Mouse (Mus musculus) B cell, adult 2 months (primary cell): Measurements from ENCODE around the gene Maml2.

Source experiments
- DNase-seq, 2 experiments: peaks; one replicate each; pipeline ENCODE4 v3.0.0; 2022

Maml2 gene

GRCm38 (mm10) chr9:13297668-13298512, at the start of gene Maml2:
Gene Maml2 (plus strand): TSS chr9:13297957.
- peak; percentile 70 to 74 for DNase-seq

DNA sequence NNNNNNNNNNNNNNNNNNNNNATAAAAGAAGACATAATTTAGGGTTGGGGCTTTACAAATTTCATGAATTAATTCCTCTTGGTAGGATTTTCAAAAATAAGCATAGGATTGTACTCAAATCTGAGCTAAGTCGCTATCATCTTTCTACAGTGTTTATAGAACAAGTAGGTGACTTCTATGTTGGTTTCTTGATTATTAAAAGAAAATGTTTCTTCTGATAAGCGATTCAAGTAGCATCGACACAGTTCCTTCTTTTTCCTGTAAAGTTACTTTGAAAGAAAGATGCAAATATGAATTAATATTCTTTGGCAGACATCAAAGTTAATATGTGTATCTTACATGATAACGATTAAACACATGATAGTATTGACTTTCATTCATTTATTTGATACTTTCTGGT, 49.7 kb upstream of the Maml2 start:
- no peak for DNase-seq

GRCm38 (mm10) chr9:13251251-13251650, 46.5 kb upstream of the Maml2 start:
- no peak for DNase-seq

DNA sequence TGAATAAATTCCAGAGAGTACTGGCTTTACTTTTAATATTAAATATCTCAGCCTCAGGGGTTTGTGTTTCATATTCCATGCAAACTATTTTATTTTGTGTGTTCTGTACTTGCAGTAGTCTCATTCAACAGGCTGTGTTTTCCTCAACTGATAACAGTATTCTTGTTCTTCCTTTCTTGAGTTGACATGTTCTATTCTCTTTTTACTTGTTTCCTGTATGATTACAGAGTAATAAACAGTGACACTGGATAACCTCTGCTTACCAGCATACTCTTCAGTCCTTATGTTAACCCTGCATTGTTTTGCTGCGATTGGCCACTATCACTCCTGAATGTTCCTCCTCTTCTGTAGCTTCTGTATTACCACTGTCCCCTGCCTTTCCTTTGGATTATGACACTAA, 41.0 kb upstream of the Maml2 start:
- no peak for DNase-seq

DNA sequence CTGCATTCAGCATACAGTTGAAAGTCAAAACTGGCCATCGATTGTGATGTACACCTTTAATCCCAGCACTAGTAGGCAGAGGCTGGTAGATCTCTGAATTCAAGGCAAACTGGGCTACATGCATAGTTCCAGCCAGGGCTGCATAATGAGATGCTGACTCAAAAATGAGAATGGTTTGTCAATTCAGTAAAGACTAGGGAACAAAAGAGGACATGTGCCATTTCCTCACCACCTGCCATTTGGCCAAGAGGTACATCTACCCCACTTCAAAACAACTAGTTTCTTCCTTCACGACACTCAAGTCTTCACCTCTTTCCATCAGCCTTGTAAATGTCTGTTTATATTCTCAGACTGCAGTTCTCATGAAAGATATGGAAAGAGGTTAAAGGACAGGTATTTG, 39.6 kb upstream of the Maml2 start:
- no peak for DNase-seq

- no peak for DNase-seq
These were observed 36.8 kb upstream of the Maml2 start for GRCm38 (mm10) chr9:13260980-13261379.

DNA sequence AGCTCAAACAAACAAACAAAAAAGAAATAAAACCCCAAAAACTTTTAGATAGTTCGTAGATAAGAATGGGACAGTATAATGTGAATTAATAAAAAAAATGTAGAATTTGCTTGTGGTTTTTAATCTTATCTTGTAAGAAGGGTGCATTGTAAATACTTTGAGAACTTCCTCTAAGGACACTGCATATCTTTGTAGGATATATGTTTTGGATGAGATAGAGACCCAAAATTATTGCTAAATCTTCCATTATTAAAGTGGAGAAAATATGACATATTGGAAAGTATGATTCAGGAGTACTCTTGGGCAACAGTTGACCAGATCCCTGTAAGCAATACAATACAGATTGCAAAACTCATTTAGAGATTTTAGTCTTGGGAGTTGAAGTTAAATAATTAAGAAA, 24.5 kb upstream of the Maml2 start:
- DNase-seq = no peak

DNA sequence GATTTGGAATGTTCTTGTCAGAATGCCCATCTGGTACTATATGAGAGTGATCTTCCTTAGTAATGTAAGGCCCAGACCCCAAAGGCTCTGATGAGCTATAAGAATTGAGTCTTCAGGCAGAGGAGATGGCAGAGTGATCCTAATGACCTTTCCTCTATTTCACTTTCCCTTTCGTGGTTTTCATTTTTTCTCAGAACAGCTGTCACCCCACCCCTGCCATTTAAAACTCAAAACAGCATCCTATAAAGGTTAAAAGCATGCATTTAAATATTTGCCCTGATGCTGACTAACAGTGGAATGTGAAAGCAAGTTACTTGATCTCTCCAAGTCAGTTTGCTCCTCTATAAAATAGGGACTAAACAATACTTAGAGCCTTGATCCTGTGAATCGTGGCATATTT, 10.3 kb upstream of the Maml2 start:
- DNase-seq = no peak

DNA sequence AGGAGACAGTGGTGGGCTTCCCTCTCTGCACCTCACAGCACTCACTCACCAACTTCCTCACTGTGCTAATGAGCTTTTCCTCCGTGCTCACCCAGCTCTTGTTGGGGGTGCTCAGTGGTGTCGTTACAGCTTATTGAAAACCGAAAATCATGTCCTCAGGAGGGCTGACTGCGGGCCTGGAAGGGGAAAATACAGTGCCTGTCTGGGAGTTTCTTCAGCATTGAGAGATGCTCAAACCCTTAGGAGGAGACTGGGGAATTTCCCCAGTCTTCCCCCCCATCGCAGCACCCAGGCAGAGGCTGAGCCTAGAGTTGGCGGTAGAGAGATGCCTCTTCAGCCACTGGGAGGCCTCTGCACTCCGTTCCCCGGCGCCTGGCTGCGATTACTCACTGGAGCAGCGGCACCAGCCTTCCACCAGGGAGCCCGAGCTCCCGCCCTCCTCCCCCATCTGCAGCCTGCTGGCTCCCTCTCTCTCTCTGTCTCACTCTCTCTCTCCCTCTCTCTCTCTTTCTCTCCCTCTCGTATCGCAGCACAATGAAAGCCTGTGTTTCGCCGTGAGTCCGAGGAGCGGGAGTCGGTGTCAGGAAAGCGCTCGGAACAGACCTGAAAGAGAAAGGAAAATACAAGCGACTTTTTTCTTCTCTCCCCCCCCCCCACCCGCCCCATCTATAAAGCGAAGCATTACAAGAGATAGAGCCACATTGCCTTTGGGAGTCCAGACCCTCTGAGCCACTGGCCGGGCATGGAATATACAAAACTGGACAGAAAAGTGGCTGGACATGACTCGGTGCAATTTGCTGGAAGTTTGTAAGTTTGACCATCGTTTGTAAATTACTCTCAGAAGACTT, 1.3 kb upstream of the Maml2 start:
- DNase-seq = peak; percentile 87 to 89

DNA sequence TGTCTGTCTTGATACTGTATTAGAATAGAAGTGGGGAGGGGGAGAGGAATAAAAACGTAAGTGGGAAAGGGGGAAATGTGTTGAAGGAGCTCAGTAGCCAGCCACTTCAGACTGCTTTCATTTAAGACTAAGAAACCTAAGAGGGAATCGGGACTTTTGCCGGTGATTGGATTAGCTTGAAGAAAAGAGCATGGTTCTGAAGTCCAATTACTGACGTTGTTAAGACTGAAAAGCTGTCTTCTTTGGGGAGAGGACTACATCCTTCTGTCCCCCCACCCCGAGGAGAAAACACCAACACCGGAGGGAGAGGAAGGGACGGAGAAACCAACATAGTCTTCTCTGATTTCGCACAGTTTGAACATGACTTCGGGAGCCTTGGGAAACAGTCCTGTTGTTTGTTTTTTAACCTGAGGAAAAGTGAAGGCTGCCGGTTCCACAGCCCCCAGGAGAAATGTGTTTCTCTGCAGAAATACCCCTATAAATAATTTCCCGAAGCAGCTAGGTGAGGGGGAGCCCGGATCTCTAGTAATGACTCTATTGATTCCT, 562 bp upstream of the Maml2 start:
- peak; percentile 27 to 30 for DNase-seq

GRCm38 (mm10) chr9:13298513-13298878, 739 bp downstream of the Maml2 start:
- peak in 1 of 2 experiments; percentile 10 for DNase-seq

- DNase-seq = no peak
These were observed 1.4 kb downstream of the Maml2 start for GRCm38 (mm10) chr9:13299190-13299589.

GRCm38 (mm10) chr9:13300041-13300441, 2.3 kb downstream of the Maml2 start:
- no peak for DNase-seq

GRCm38 (mm10) chr9:13300891-13301782, 3.4 kb downstream of the Maml2 start:
- DNase-seq = peak; percentile 45 to 52

DNA sequence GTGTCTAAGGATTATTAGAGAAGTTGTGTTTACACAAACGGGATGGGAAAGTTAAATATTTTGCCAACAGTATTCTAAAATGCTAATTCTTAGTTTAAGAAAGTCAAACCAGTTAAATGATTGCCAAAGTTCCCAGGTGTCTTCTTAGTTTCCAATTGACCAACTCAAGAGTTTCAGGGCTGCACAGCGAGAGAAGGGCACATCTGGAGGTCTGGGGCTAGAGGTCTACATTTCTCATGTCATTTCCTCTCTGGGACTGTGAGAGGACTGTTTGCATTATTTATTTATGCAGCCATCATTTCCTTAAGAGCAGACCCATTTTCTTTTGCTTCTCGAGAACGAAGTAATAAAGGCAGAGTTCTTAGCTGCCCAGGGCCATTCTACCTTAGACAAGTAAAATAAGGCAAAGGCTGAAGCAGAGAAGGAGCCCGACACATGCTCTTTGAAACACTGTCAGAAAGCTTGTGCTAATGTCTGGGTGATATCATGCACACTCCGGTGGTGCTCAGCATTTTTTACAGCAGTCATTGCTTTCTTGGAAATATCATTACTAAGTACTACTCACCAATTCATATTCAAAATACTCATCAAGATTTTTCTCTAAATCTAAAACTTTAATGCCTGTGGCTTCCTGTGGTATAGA, 4.5 kb downstream of the Maml2 start:
- no peak for DNase-seq

GRCm38 (mm10) chr9:13303099-13303771, 5.5 kb downstream of the Maml2 start:
- no peak for DNase-seq

- DNase-seq = peak; percentile 41
These were observed 6.2 kb downstream of the Maml2 start for GRCm38 (mm10) chr9:13303976-13304375.

GRCm38 (mm10) chr9:13306471-13306870, 8.7 kb downstream of the Maml2 start:
- no peak for DNase-seq

DNA sequence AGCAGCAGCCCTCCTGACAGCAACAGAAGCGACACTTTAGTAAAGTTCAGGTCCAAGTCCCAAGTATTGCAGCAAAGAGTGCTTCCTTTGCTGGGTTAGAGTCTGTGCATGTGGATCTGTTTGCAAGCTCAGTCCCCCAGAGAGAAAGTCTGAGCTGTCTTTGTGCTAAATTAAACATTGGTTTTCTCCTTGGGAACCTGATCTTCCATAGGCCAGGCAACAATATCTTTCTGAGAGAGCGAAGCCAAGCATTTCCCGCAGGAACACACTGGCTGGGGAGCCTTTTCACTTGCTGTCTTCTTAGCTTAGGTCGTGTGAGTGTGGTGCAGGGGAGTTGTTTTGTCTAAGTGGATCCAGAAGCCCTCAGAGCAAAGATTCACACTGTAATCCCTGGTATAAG, 9.5 kb downstream of the Maml2 start:
- DNase-seq = no peak

GRCm38 (mm10) chr9:13308718-13309117, 11.0 kb downstream of the Maml2 start:
- no peak for DNase-seq

DNA sequence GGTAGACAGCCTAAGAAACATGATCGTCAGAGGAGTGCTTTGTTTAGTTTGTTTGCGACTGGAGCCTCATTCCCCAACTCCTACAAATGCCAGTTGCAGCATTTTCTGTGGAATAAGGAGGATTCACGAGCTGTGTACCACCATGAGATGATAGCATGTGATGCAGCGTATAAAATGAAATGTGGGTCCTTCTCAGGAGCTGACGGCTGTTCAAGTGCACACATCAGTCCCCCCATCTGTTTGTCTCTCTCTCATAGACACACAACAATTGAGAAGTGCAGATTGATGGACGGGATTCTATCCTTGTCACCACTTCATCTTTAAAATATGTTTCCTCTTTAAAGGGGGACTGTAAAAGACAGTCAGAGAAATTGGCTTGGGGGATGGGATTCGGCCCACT, 12.1 kb downstream of the Maml2 start:
- DNase-seq = no peak

DNA sequence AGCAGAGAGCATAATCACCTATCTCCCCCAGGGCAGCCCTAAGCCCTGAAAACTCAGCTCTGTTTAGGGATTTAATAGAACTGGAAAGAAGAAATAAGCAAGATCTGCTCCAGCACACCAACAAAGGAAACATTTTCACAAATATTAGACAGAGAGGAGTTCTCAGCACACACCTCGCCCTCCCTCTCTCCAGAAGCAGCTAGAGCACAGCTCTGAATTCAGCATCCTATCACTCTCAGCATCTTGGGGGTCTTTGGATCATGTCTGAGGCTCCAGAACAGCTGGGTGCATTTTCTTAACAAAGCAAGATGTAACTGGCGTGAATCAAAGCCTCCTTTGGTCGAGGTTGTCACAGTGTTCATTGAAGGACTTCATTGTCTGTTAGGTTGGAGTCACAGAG, 12.5 kb downstream of the Maml2 start:
- DNase-seq = no peak
